Mouse (Mus musculus): Measurements from ENCODE around the gene Cdk19. TPM values are rescaled to one million over a fixed set of nuclear protein-coding genes. Genes with fewer than 3 reads are reported as not detected.

The Cdk19 gene
- polyA plus RNA-seq, 1 experiment: 2.8 TPM

DNA sequence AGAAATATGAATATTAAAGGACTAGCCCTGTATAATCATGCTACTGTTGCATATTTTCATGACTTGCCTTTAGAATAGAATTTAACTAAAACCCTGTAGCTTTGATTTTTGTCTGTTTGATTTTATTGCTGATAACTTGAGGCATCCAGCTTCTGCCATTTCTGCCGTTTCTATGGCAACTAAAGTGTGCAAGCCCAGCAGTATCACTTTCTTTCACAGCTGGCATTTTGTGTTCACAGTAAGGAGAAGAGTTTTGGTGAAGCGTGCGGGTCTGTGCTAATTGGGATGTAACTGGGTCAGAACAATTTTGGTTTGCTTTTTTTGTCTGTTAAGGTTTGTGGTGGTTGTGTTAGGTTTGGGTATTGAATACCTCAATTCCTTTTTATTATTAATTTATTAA is 107.3 kb downstream of the Cdk19 start:
- H3K27ac ChIP-seq (ENCODE audit: insufficient read depth, low read depth, low read length): no peak overlapping the region
- TF ChIP-seq CTCF (IDR thresholded peaks at IDR 0.05; ENCODE audit: extremely low read depth, insufficient read length, insufficient replicate concordance, low read depth, low read length) (no peak), POLR2A (IDR thresholded peaks at IDR 0.05; ENCODE audit: low read depth, low read length) (no peak)
- no peaks in the 10 kb centered on the region for H3K36me3 ChIP-seq (ENCODE audit: control insufficient read depth, insufficient read depth, low read length)
- peaks cover 26% of the 10 kb centered on the region for H3K4me1 ChIP-seq (ENCODE audit: control insufficient read depth, insufficient read depth, insufficient read length, low read length)
- no peak overlapping the region for H3K4me3 ChIP-seq (ENCODE audit: low read depth, low read length)
- 77% methylated on average over 3 of the region's 3 CpGs for WGBS
- H3K27me3 ChIP-seq (ENCODE audit: control insufficient read depth, insufficient read depth, low read length): no peaks in the 10 kb centered on the region

DNA sequence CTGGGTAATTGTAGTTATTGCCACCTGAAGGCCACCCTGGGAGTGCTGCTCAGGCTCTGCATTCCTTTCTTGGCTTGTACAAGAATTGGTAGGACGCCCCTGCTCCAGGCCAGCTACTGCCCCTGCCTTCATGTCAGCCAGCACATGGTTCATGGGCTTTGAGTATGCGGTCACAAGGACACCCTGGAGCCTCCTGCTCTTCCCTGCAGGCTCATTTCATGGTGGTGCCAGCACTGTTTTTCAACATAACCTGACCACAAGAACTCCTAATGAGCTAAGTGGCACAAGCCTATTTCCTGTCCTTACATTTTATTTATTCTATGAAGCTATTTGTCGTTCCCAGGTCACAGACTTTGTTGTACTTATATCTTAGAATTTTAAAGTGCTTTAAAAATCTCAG is 107.9 kb downstream of the Cdk19 start:
- no peak overlapping the region for H3K4me3 ChIP-seq (ENCODE audit: low read depth, low read length)
- H3K27me3 ChIP-seq (ENCODE audit: control insufficient read depth, insufficient read depth, low read length): no peaks in the 10 kb centered on the region
- 87% methylated on average over 3 of the region's 3 CpGs for WGBS
- H3K36me3 ChIP-seq (ENCODE audit: control insufficient read depth, insufficient read depth, low read length): no peaks in the 10 kb centered on the region
- TF ChIP-seq CTCF (IDR thresholded peaks at IDR 0.05; ENCODE audit: extremely low read depth, insufficient read length, insufficient replicate concordance, low read depth, low read length) (no peak), POLR2A (IDR thresholded peaks at IDR 0.05; ENCODE audit: low read depth, low read length) (no peak)
- H3K27ac ChIP-seq (ENCODE audit: insufficient read depth, low read depth, low read length): no peak overlapping the region
- peaks cover 25% of the 10 kb centered on the region for H3K4me1 ChIP-seq (ENCODE audit: control insufficient read depth, insufficient read depth, insufficient read length, low read length)

DNA sequence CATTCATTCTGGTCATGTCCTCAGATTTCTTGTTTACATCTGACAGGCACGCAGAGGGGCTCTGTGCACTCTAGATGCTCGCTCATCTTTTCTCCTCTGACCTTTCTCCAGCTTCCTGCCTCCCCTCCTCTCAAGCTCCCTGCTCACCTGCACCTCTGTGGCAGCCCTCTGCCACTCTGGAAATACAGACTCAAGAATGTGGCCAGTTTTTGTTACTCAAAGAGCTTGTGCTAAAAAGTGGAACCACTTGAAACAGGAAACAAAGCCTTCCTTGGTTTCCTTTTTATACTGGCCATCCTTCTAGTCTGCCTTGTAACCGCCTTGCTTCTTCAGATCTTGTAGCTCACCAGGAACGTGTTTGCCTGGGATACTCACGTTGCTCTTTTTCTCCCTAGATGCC is 108.6 kb downstream of the Cdk19 start:
- Histone ChIP-seq H3K36me3 (ENCODE audit: control insufficient read depth, insufficient read depth, low read length) (no peaks in the 10 kb centered on the region), H3K4me3 (ENCODE audit: low read depth, low read length) (no peak overlapping the region), H3K4me1 (ENCODE audit: control insufficient read depth, insufficient read depth, insufficient read length, low read length) (peaks cover 21% of the 10 kb centered on the region), H3K27ac (ENCODE audit: insufficient read depth, low read depth, low read length) (no peak overlapping the region), H3K27me3 (ENCODE audit: control insufficient read depth, insufficient read depth, low read length) (no peaks in the 10 kb centered on the region)
- WGBS: 67% methylated on average over 5 of the region's 5 CpGs
- TF ChIP-seq CTCF (IDR thresholded peaks at IDR 0.05; ENCODE audit: extremely low read depth, insufficient read length, insufficient replicate concordance, low read depth, low read length) (no peak), POLR2A (IDR thresholded peaks at IDR 0.05; ENCODE audit: low read depth, low read length) (no peak)

DNA sequence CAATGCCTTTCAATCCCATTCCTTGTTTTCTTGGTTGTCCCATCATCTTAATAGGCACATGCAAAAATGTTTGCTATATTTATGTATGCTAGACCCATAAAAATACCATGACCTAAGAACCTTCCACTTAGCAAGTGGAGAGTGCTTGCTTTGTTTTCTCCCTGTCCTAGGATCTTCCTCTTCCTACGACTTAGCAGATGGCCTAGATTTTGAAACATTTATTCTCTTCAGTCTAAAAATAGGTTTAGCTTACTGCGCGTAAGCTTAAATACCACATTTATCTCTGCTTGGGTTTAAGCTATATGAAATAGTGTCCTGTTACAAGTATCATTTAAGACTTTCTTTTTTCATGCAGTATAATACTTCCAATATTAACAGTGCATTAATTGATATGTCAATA is 109.1 kb downstream of the Cdk19 start:
- TF ChIP-seq CTCF (IDR thresholded peaks at IDR 0.05; ENCODE audit: extremely low read depth, insufficient read length, insufficient replicate concordance, low read depth, low read length) (no peak), POLR2A (IDR thresholded peaks at IDR 0.05; ENCODE audit: low read depth, low read length) (no peak)
- H3K27me3 ChIP-seq (ENCODE audit: control insufficient read depth, insufficient read depth, low read length): no peaks in the 10 kb centered on the region
- WGBS: 72% methylated on average over 3 of the region's 3 CpGs
- H3K4me1 ChIP-seq (ENCODE audit: control insufficient read depth, insufficient read depth, insufficient read length, low read length): peaks cover 21% of the 10 kb centered on the region
- H3K4me3 ChIP-seq (ENCODE audit: low read depth, low read length): no peak overlapping the region
- H3K36me3 ChIP-seq (ENCODE audit: control insufficient read depth, insufficient read depth, low read length): no peaks in the 10 kb centered on the region
- H3K27ac ChIP-seq (ENCODE audit: insufficient read depth, low read depth, low read length): no peak overlapping the region

DNA sequence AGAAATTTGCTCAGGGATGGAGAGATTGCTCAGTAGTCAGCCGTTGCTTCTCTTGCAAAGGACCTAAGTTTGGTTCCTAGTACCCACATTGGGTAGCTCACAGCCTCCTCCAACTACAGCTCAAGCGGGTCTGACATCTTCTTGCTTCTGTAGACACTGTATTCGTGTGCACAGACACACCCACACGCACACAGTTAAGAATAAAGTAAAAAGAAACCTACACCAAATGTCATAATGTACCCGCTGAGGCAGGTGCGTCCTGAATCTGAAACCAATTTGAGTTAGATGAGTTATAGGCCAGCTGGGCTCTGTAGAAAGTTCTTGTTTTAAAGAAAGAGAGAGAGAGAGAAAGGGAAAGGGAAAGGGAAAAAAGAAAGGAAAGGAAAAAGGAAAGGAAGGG is 110.2 kb downstream of the Cdk19 start:
- Histone ChIP-seq H3K36me3 (ENCODE audit: control insufficient read depth, insufficient read depth, low read length) (no peaks in the 10 kb centered on the region), H3K27ac (ENCODE audit: insufficient read depth, low read depth, low read length) (no peak overlapping the region), H3K27me3 (ENCODE audit: control insufficient read depth, insufficient read depth, low read length) (no peaks in the 10 kb centered on the region), H3K4me3 (ENCODE audit: low read depth, low read length) (no peak overlapping the region), H3K4me1 (ENCODE audit: control insufficient read depth, insufficient read depth, insufficient read length, low read length) (peaks cover 19% of the 10 kb centered on the region)
- TF ChIP-seq POLR2A (IDR thresholded peaks at IDR 0.05; ENCODE audit: low read depth, low read length): no peak
- no peak for TF ChIP-seq CTCF (IDR thresholded peaks at IDR 0.05; ENCODE audit: extremely low read depth, insufficient read length, insufficient replicate concordance, low read depth, low read length)
- 61% methylated on average over 6 of the region's 6 CpGs for WGBS

DNA sequence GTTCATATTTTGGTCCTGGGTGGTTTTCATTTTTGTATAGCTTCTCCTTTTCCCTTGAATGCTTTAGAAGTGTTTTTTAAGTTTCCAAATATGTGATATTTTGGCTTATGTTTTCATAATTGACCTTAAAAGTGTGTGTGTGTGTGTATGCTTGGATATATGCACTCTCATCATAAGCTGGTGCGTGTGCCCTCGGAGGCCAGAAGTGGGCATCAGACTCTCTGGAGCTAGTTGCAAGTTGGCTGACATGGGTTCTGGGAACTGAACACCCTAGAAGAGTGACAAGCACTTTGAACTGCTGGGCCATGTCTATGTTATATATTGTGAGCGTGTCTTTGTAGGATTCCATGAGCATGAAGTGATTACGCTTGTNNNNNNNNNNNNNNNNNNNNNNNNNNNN is 110.8 kb downstream of the Cdk19 start:
- Histone ChIP-seq H3K4me3 (ENCODE audit: low read depth, low read length) (no peak overlapping the region), H3K4me1 (ENCODE audit: control insufficient read depth, insufficient read depth, insufficient read length, low read length) (peaks cover 15% of the 10 kb centered on the region), H3K36me3 (ENCODE audit: control insufficient read depth, insufficient read depth, low read length) (no peaks in the 10 kb centered on the region), H3K27ac (ENCODE audit: insufficient read depth, low read depth, low read length) (no peak overlapping the region), H3K27me3 (ENCODE audit: control insufficient read depth, insufficient read depth, low read length) (no peaks in the 10 kb centered on the region)
- WGBS: 95% methylated on average over 4 of the region's 4 CpGs
- TF ChIP-seq POLR2A (IDR thresholded peaks at IDR 0.05; ENCODE audit: low read depth, low read length) (no peak), CTCF (IDR thresholded peaks at IDR 0.05; ENCODE audit: extremely low read depth, insufficient read length, insufficient replicate concordance, low read depth, low read length) (no peak)

DNA sequence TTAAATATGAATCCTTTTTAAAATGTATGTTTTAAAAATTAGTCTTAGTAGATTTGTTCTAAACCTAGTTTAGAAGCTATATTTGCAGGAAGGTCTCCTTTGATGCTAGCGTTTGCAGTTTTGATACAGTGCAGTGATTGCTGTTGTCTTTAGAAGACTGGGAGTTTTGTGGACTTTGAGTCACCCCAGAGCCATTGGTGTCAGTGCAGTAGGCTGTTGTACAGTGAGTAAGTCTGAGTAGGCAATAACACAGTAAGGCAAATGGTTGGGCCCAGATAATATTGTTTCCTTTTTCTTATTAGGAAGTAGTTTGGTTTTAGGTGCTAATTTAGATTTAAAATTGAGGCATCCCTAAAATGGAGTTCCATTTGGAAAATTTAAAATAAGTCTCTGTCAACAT is 117.8 kb downstream of the Cdk19 start:
- peaks cover 2% of the 10 kb centered on the region; the same call in 1 of the 2 replicates for H3K36me3 ChIP-seq (ENCODE audit: control insufficient read depth, insufficient read depth, low read length)
- 39% methylated on average over 1 of the region's 1 CpGs for WGBS
- TF ChIP-seq POLR2A (IDR thresholded peaks at IDR 0.05; ENCODE audit: low read depth, low read length) (no peak), CTCF (IDR thresholded peaks at IDR 0.05; ENCODE audit: extremely low read depth, insufficient read length, insufficient replicate concordance, low read depth, low read length) (no peak)

DNA sequence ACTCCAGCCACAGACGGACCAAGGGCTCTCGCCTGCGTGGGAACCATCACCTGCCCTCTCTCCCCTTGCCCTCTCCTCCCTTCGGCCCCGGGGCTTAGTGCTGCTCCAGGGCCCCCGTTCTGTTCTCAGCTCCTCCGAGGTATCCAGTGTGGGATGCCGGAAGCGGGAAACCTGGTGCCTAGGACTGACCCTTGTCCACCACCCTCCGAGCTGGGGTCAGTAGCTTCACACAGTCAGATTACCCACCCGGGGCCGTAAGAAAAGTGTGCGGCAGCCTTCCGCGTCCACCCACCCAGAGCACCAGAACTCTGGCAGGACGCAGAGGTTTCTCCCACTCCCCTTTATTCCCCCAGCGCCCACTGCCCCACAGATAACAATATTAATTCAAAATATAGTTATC is 119.8 kb downstream of the Cdk19 start:
- Histone ChIP-seq H3K27ac (ENCODE audit: insufficient read depth, low read depth, low read length) (no peak overlapping the region), H3K4me3 (ENCODE audit: low read depth, low read length) (no peak overlapping the region), H3K4me1 (ENCODE audit: control insufficient read depth, insufficient read depth, insufficient read length, low read length) (peaks cover 13% of the 10 kb centered on the region), H3K36me3 (ENCODE audit: control insufficient read depth, insufficient read depth, low read length) (peaks cover 2% of the 10 kb centered on the region; the same call in 1 of the 2 replicates), H3K27me3 (ENCODE audit: control insufficient read depth, insufficient read depth, low read length) (no peaks in the 10 kb centered on the region)
- WGBS: 98% methylated on average over 17 of the region's 17 CpGs
- TF ChIP-seq POLR2A (IDR thresholded peaks at IDR 0.05; ENCODE audit: low read depth, low read length): no peak

More for the DNA sequence above, 117.8 kb downstream of the Cdk19 start:
- Histone ChIP-seq H3K27ac (ENCODE audit: insufficient read depth, low read depth, low read length) (no peak overlapping the region), H3K4me1 (ENCODE audit: control insufficient read depth, insufficient read depth, insufficient read length, low read length) (peaks cover 10% of the 10 kb centered on the region), H3K27me3 (ENCODE audit: control insufficient read depth, insufficient read depth, low read length) (no peaks in the 10 kb centered on the region), H3K4me3 (ENCODE audit: low read depth, low read length) (no peak overlapping the region)
